Mouse (Mus musculus) testis, adult 2 months (tissue): ENCODE measurements around the gene Kalrn.

Experiments
- CTCF ChIP-seq: fragments of 200-500 bp; IDR thresholded peaks from 2 replicates; pipeline ENCODE4 v1.5.1; 2012; ENCODE audit warnings: low read depth, mild to moderate bottlenecking, inconsistent platforms, low read length, moderate library complexity; ENCODE audit not compliant: control insufficient read depth, insufficient read depth, insufficient replicate concordance
- POLR2A ChIP-seq: fragments of 200-500 bp; IDR thresholded peaks from 2 replicates; pipeline ENCODE4 v1.6.1; 2012; ENCODE audit warnings: low read depth, mild to moderate bottlenecking, inconsistent platforms, low read length, moderate library complexity; ENCODE audit not compliant: control insufficient read depth

DNA sequence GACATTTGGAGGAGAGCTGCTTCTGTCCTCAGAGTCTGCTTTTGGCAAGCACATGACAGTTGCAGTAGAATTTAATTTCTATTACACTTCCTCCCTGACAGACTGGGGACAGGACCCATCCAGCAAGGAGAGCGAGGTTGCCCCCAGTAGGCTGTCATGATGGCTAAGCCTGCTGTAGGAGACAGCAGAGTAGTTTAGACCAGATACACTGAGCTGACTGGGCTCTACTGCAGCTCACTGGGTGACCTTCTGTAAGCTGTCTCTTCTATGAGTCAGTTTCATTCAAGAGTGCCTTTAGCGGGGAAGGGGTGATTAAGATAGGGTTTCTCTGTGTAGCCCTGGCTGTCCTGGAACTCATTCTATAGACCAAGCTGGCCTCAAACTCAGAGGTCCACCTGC lies 634.2 kb downstream of the Kalrn start:
- no peak for TF ChIP-seq CTCF
- no peak for TF ChIP-seq POLR2A
